Mouse (Mus musculus): ENCODE measurements around the gene Vps52. TPM values are rescaled to one million over a fixed set of nuclear protein-coding genes. Genes with fewer than 3 reads are reported as not detected.

Vps52 gene
- 10 to 100 TPM; 61.1 to 66.8 TPM for polyA plus RNA-seq (2017; shearing (Covaris generic))

GRCm38 (mm10) chr17:33955555-33956214, at the start of gene Vps52, which contains the start of gene Rps18:
Vps52 (plus strand) TSS chr17:33955812.
Rps18 (minus strand) TSS chr17:33956001.

DNA sequence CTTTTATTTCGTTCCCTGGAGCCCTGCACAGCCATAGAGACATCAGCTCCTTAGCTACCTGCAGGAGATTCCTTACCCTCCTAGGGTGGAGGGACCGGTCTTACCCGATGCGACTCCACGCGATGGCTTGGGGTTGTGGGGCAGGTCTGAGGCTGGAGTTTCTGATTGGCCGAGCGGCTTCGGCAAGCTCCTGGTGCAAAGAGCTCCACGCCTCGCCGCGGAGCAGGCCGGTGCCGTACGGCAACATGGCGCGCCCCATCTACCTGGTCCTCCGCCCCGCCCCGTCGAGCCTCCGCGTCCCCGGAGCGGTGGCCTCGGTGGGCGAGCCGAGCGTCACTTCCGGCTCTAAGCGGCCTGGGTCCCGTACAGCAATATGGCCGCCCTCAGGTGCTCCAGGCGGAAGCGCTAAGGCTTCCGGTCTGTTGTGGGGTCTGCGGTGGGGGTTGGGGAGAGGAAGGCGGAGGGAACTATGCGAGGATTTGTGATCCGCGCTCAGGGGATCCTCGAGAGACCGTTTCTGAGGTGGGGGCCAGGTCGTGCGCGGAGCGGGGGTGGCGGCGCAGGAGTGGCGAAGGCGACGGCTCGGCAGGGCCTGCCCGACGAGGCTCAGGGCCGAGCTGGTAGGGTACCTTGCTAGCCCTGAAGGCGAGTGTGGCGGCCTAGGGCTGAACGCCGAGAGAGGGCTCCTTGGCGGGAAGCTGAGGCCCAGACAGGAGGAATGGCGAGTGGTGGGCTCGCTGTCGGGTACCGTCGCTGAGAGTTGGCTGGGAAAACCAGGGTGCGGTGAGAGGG, 46.3 kb upstream of the Vps52 start, which contains the start of gene Daxx:
TSS of gene Daxx (plus strand) at position 338 of the 792 bp plus-strand sequence.

GRCm38 (mm10) chr17:33915671-33916250, 39.9 kb upstream of the Vps52 start, which contains the start of the genes Tapbp and Zbtb22:
Tapbp (plus strand) TSS chr17:33915899.
Zbtb22 (plus strand) TSS chr17:33915904.

GRCm38 (mm10) chr17:33929371-33930279, 26.0 kb upstream of the Vps52 start, which contains the start of gene Rgl2:
Rgl2 (plus strand) TSS chr17:33929543.

GRCm38 (mm10) chr17:33940206-33940805, 15.3 kb upstream of the Vps52 start, which contains the start of the genes Pfdn6 and Wdr46:
Pfdn6 (minus strand) TSS chr17:33940343.
Wdr46 (plus strand) TSS chr17:33940660.

GRCm38 (mm10) chr17:33951021-33951946, 4.3 kb upstream of the Vps52 start, which contains the start of gene B3galt4:
B3galt4 (minus strand) TSS chr17:33951488.

GRCm38 (mm10) chr17:34000150-34000537, 44.5 kb downstream of the Vps52 start, which contains the start of gene H2-K1:
H2-K1 (minus strand) TSS chr17:34000347.

Other genes with a start within 250 kb of the Vps52 start
- 100 to 1,000 TPM; 115 to 135 TPM for gene March2, start 237.1 kb upstream of the Vps52 start, polyA plus RNA-seq (2017; shearing (Covaris generic))
- gene Rab11b, start 195.3 kb upstream of the Vps52 start, polyA plus RNA-seq (2017; shearing (Covaris generic)), result 100 to 1,000 TPM; 257 to 293 TPM
- gene Angptl4, start 174.0 kb upstream of the Vps52 start, polyA plus RNA-seq (2017; shearing (Covaris generic)), result 1 to 10 TPM; 2.2 to 9.0 TPM
- gene Kank3, start 145.3 kb upstream of the Vps52 start, polyA plus RNA-seq (2017; shearing (Covaris generic)), result 1 to 10 TPM; 5.5 to 8.4 TPM
- gene Rps28, start 131.2 kb upstream of the Vps52 start, polyA plus RNA-seq (2017; shearing (Covaris generic)), result 1,000 to 10,000 TPM in 1 of 2 experiments, 100 to 1,000 TPM in 1; 711 to 1,323 TPM
- 100 to 1,000 TPM; 336 to 377 TPM for gene Ndufa7, start 131.2 kb upstream of the Vps52 start, polyA plus RNA-seq (2017; shearing (Covaris generic))
- gene Cd320, start 112.7 kb upstream of the Vps52 start, polyA plus RNA-seq (2017; shearing (Covaris generic)), result 10 to 100 TPM; 10.3 to 32.6 TPM
- gene Gm7029, start 82.0 kb upstream of the Vps52 start, polyA plus RNA-seq (2017; shearing (Covaris generic)), result not detected
- gene Kifc1, start 65.2 kb upstream of the Vps52 start, polyA plus RNA-seq (2017; shearing (Covaris generic)), result 10 to 100 TPM in 1 of 2 experiments, 1 to 10 TPM in 1; 5.4 to 10.0 TPM
- gene Platr17, start 50.7 kb upstream of the Vps52 start, polyA plus RNA-seq (2017; shearing (Covaris generic)), result 1 to 10 TPM; 3.2 to 8.3 TPM
- gene Daxx, start 46.4 kb upstream of the Vps52 start, polyA plus RNA-seq (2017; shearing (Covaris generic)), result 100 to 1,000 TPM; 126 to 129 TPM
- gene Tapbp, start 39.9 kb upstream of the Vps52 start, polyA plus RNA-seq (2017; shearing (Covaris generic)), result 100 to 1,000 TPM; 650 to 721 TPM
- 10 to 100 TPM; 18.2 to 18.6 TPM for gene Zbtb22, start 39.9 kb upstream of the Vps52 start, polyA plus RNA-seq (2017; shearing (Covaris generic))
- 100 to 1,000 TPM; 109 to 112 TPM for gene Rgl2, start 26.3 kb upstream of the Vps52 start, polyA plus RNA-seq (2017; shearing (Covaris generic))
- 100 to 1,000 TPM; 145 to 156 TPM for gene Pfdn6, start 15.5 kb upstream of the Vps52 start, polyA plus RNA-seq (2017; shearing (Covaris generic))
- 10 to 100 TPM; 46.5 to 72.2 TPM for gene Wdr46, start 15.2 kb upstream of the Vps52 start, polyA plus RNA-seq (2017; shearing (Covaris generic))
- gene B3galt4, start 4.3 kb upstream of the Vps52 start, polyA plus RNA-seq (2017; shearing (Covaris generic)), result 10 to 100 TPM; 37.5 to 47.5 TPM
- 1,000 to 10,000 TPM; 1,636 to 3,186 TPM for gene Rps18, start 189 bp downstream of the Vps52 start, polyA plus RNA-seq (2017; shearing (Covaris generic))
- over 10,000 TPM; 11,900 to 12,872 TPM for gene H2-K1, start 44.5 kb downstream of the Vps52 start, polyA plus RNA-seq (2017; shearing (Covaris generic))
- gene Ring1, start 68.9 kb downstream of the Vps52 start, polyA plus RNA-seq (2017; shearing (Covaris generic)), result 10 to 100 TPM; 27.7 to 36.2 TPM
- 100 to 1,000 TPM; 183 to 346 TPM for gene H2-Ke6, start 72.2 kb downstream of the Vps52 start, polyA plus RNA-seq (2017; shearing (Covaris generic))
- 10 to 100 TPM; 80.0 to 90.9 TPM for gene Slc39a7, start 75.9 kb downstream of the Vps52 start, polyA plus RNA-seq (2017; shearing (Covaris generic))
- 10 to 100 TPM; 43.3 to 60.3 TPM for gene Rxrb, start 76.0 kb downstream of the Vps52 start, polyA plus RNA-seq (2017; shearing (Covaris generic))
- gene Col11a2, start 83.6 kb downstream of the Vps52 start, polyA plus RNA-seq (2017; shearing (Covaris generic)), result 1 to 10 TPM in 1 of 2 experiments, under 1 TPM in 1; 0.86 to 1.7 TPM
- 10 to 100 TPM; 19.9 to 60.5 TPM for gene H2-Oa, start 136.5 kb downstream of the Vps52 start, polyA plus RNA-seq (2017; shearing (Covaris generic))
- 100 to 1,000 TPM; 113 to 424 TPM for gene H2-DMa, start 163.7 kb downstream of the Vps52 start, polyA plus RNA-seq (2017; shearing (Covaris generic))
- 100 to 1,000 TPM; 158 to 192 TPM for gene Brd2, start 166.8 kb downstream of the Vps52 start, polyA plus RNA-seq (2017; shearing (Covaris generic))
- gene H2-DMb2, start 187.5 kb downstream of the Vps52 start, polyA plus RNA-seq (2017; shearing (Covaris generic)), result 10 to 100 TPM in 1 of 2 experiments, 1 to 10 TPM in 1; 6.4 to 25.9 TPM
- gene H2-DMb1, start 197.3 kb downstream of the Vps52 start, polyA plus RNA-seq (2017; shearing (Covaris generic)), result 10 to 100 TPM in 1 of 2 experiments, 1 to 10 TPM in 1; 3.4 to 17.2 TPM
- 100 to 1,000 TPM; 385 to 581 TPM for gene Tap1, start 231.7 kb downstream of the Vps52 start, polyA plus RNA-seq (2017; shearing (Covaris generic))
- gene Psmb9, start 232.0 kb downstream of the Vps52 start, polyA plus RNA-seq (2017; shearing (Covaris generic)), result 100 to 1,000 TPM; 596 to 730 TPM
- 1,000 to 10,000 TPM; 1,449 to 1,599 TPM for gene Psmb8, start 241.9 kb downstream of the Vps52 start, polyA plus RNA-seq (2017; shearing (Covaris generic))
- gene Tap2, start 247.7 kb downstream of the Vps52 start, polyA plus RNA-seq (2017; shearing (Covaris generic)), result 100 to 1,000 TPM; 207 to 347 TPM

Measured in activated CD4-positive, CD25-positive, alpha-beta regulatory T cell (primary cell).